Mouse (Mus musculus) liver, postnatal 0 days (tissue): ENCODE data around the gene Rnf144b.

ENCODE experiments used
- CTCF ChIP-seq: sonication (generic); IDR thresholded peaks from 2 replicates; pipeline ENCODE4 v1.5.1; 2016; ENCODE audit warnings: antibody characterized with exemption, low read depth
- EP300 ChIP-seq: IDR thresholded peaks from 2 replicates; pipeline ENCODE4 v1.6.1; 2016; ENCODE audit warnings: antibody characterized with exemption, low read depth, mild to moderate bottlenecking

DNA sequence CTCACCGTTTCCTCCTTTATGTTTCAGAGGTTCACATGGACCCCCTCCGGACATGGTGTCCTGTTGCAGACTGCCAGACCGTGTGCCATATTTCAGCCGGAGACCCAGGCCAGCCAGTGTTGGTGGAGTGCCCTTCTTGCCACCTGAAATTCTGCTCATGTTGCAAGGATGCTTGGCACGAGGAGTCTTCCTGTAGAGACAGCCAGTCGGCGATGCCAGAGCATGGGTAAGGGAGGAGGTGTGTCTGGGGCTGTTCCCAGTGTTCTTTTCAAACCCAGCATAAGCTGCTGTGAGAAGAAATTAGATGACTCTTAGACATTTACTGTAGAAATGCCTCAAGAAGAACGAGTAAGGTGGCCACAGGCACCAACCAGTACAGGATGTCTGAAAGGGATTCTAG is 114.9 kb downstream of the Rnf144b start:
- TF ChIP-seq CTCF = no peak
- no peak for TF ChIP-seq EP300
